Mouse (Mus musculus): ENCODE measurements around the gene 4930544D05Rik. TPM values are rescaled to one million over a fixed set of nuclear protein-coding genes. Genes with fewer than 3 reads are reported as not detected.

4930544D05Rik gene
- polyA plus RNA-seq, 1 experiment from 2014 or later = not detected

GRCm38 (mm10) chr11:70623053-70623742, 7.5 kb downstream of the 4930544D05Rik start:
- 80% methylated on average over 10 of the region's 10 CpGs for WGBS
- Histone ChIP-seq H3K4me1 (replicated peaks) (no peaks in the 10 kb centered on the region), H3K4me2 (no peak overlapping the region)

GRCm38 (mm10) chr11:70625473-70625872, 9.8 kb downstream of the 4930544D05Rik start:
- ATAC-seq (ENCODE audit: insufficient number of reproducible peaks, insufficient read depth, low FRiP score, low TSS enrichment, low read depth) = no peak
- H3K4me3 ChIP-seq (replicated peaks) = no peak overlapping the region
- no peak overlapping the region for H3K4me2 ChIP-seq
- H3K9me3 ChIP-seq = no peaks in the 10 kb centered on the region
- no peaks in the 10 kb centered on the region for H3K4me1 ChIP-seq (replicated peaks)
- H3K9ac ChIP-seq (replicated peaks) = no peak overlapping the region
- H3K27me3 ChIP-seq = no peaks in the 10 kb centered on the region
- no peaks in the 10 kb centered on the region for H3K36me3 ChIP-seq
- WGBS = 48% methylated on average over 4 of the region's 4 CpGs
- no peak overlapping the region for H3K27ac ChIP-seq

More at GRCm38 (mm10) chr11:70623053-70623742, 7.5 kb downstream of the 4930544D05Rik start:
- H3K9ac ChIP-seq (replicated peaks) = no peak overlapping the region
- H3K36me3 ChIP-seq = no peaks in the 10 kb centered on the region
- no peaks in the 10 kb centered on the region for H3K27me3 ChIP-seq
- no peak for ATAC-seq (ENCODE audit: insufficient number of reproducible peaks, insufficient read depth, low FRiP score, low TSS enrichment, low read depth)
- H3K9me3 ChIP-seq = no peaks in the 10 kb centered on the region
- no peak overlapping the region for H3K4me3 ChIP-seq (replicated peaks)
- H3K27ac ChIP-seq = no peak overlapping the region

- Histone ChIP-seq H3K4me1 (replicated peaks) (no peaks in the 10 kb centered on the region), H3K4me3 (replicated peaks) (no peak overlapping the region), H3K27me3 (no peaks in the 10 kb centered on the region), H3K27ac (no peak overlapping the region), H3K4me2 (no peak overlapping the region), H3K36me3 (no peaks in the 10 kb centered on the region), H3K9ac (replicated peaks) (no peak overlapping the region), H3K9me3 (no peaks in the 10 kb centered on the region)
- no peak for ATAC-seq (ENCODE audit: insufficient number of reproducible peaks, insufficient read depth, low FRiP score, low TSS enrichment, low read depth)
- WGBS = 84% methylated on average over 4 of the region's 4 CpGs
Observed at GRCm38 (mm10) chr11:70626877-70627276, 11.2 kb downstream of the 4930544D05Rik start.

GRCm38 (mm10) chr11:70628431-70628830, 12.8 kb downstream of the 4930544D05Rik start:
- Histone ChIP-seq H3K9me3 (no peaks in the 10 kb centered on the region), H3K36me3 (no peaks in the 10 kb centered on the region), H3K27ac (no peak overlapping the region), H3K4me3 (replicated peaks) (no peak overlapping the region), H3K9ac (replicated peaks) (no peak overlapping the region), H3K4me2 (no peak overlapping the region), H3K4me1 (replicated peaks) (no peaks in the 10 kb centered on the region), H3K27me3 (no peaks in the 10 kb centered on the region)
- ATAC-seq (ENCODE audit: insufficient number of reproducible peaks, insufficient read depth, low FRiP score, low TSS enrichment, low read depth) = no peak
- 65% methylated on average over 2 of the region's 2 CpGs for WGBS

- no peaks in the 10 kb centered on the region for H3K4me1 ChIP-seq (replicated peaks)
- no peaks in the 10 kb centered on the region for H3K9me3 ChIP-seq
- WGBS = 61% methylated on average over 5 of the region's 5 CpGs
- no peak overlapping the region for H3K27ac ChIP-seq
- no peak overlapping the region for H3K9ac ChIP-seq (replicated peaks)
- no peak for ATAC-seq (ENCODE audit: insufficient number of reproducible peaks, insufficient read depth, low FRiP score, low TSS enrichment, low read depth)
- H3K4me2 ChIP-seq = no peak overlapping the region
- H3K4me3 ChIP-seq (replicated peaks) = no peak overlapping the region
- H3K27me3 ChIP-seq = no peaks in the 10 kb centered on the region
- H3K36me3 ChIP-seq = no peaks in the 10 kb centered on the region
Observed at GRCm38 (mm10) chr11:70629557-70629956, 13.9 kb downstream of the 4930544D05Rik start.

- no peak overlapping the region for H3K27ac ChIP-seq
- no peaks in the 10 kb centered on the region for H3K4me1 ChIP-seq (replicated peaks)
- no peak overlapping the region for H3K9ac ChIP-seq (replicated peaks)
- no peak overlapping the region for H3K4me2 ChIP-seq
- no peak for ATAC-seq (ENCODE audit: insufficient number of reproducible peaks, insufficient read depth, low FRiP score, low TSS enrichment, low read depth)
- no peaks in the 10 kb centered on the region for H3K27me3 ChIP-seq
- H3K9me3 ChIP-seq = no peaks in the 10 kb centered on the region
- no peak overlapping the region for H3K4me3 ChIP-seq (replicated peaks)
- WGBS = 70% methylated on average over 7 of the region's 7 CpGs
- H3K36me3 ChIP-seq = no peaks in the 10 kb centered on the region
Observed at GRCm38 (mm10) chr11:70630129-70630528, 14.5 kb downstream of the 4930544D05Rik start.

- Histone ChIP-seq H3K27me3 (no peaks in the 10 kb centered on the region), H3K4me3 (replicated peaks) (no peak overlapping the region), H3K4me2 (no peak overlapping the region), H3K4me1 (replicated peaks) (no peaks in the 10 kb centered on the region), H3K9me3 (no peaks in the 10 kb centered on the region), H3K36me3 (no peaks in the 10 kb centered on the region), H3K9ac (replicated peaks) (no peak overlapping the region), H3K27ac (no peak overlapping the region)
- ATAC-seq (ENCODE audit: insufficient number of reproducible peaks, insufficient read depth, low FRiP score, low TSS enrichment, low read depth) = no peak
- 82% methylated on average over 4 of the region's 4 CpGs for WGBS
Observed at GRCm38 (mm10) chr11:70635601-70636000, 20.0 kb downstream of the 4930544D05Rik start.

- Histone ChIP-seq H3K9me3 (no peaks in the 10 kb centered on the region), H3K4me1 (replicated peaks) (no peaks in the 10 kb centered on the region), H3K27me3 (no peaks in the 10 kb centered on the region), H3K4me2 (no peak overlapping the region), H3K36me3 (peaks cover 2% of the 10 kb centered on the region; the same call in 1 of the 2 replicates), H3K27ac (no peak overlapping the region), H3K4me3 (replicated peaks) (no peak overlapping the region), H3K9ac (replicated peaks) (no peak overlapping the region)
- WGBS = 81% methylated on average over 1 of the region's 1 CpGs
- no peak for ATAC-seq (ENCODE audit: insufficient number of reproducible peaks, insufficient read depth, low FRiP score, low TSS enrichment, low read depth)
Observed at GRCm38 (mm10) chr11:70637764-70638163, 22.1 kb downstream of the 4930544D05Rik start.

GRCm38 (mm10) chr11:70638293-70638692, 22.6 kb downstream of the 4930544D05Rik start:
- no peaks in the 10 kb centered on the region for H3K9me3 ChIP-seq
- WGBS = 85% methylated on average over 1 of the region's 1 CpGs

GRCm38 (mm10) chr11:70638714-70639278, 23.1 kb downstream of the 4930544D05Rik start, which contains the start of gene Gp1ba:
Gene Gp1ba (plus strand): TSS chr11:70639122.
- Histone ChIP-seq H3K27me3 (no peaks in the 10 kb centered on the region), H3K9me3 (no peaks in the 10 kb centered on the region), H3K27ac (no peak within 1 kb of the TSS), H3K4me3 (replicated peaks) (no peak within 1 kb of the TSS), H3K9ac (replicated peaks) (no peak within 1 kb of the TSS), H3K4me2 (no peak within 1 kb of the TSS), H3K36me3 (peaks cover 12% of the 10 kb centered on the region), H3K4me1 (replicated peaks) (no peaks in the 10 kb centered on the region)
- WGBS = 49% methylated on average over 5 of the region's 5 CpGs
- ATAC-seq (ENCODE audit: insufficient number of reproducible peaks, insufficient read depth, low FRiP score, low TSS enrichment, low read depth) = no peak

More at GRCm38 (mm10) chr11:70638293-70638692, 22.6 kb downstream of the 4930544D05Rik start:
- Histone ChIP-seq H3K4me2 (no peak overlapping the region), H3K4me3 (replicated peaks) (no peak overlapping the region), H3K27ac (no peak overlapping the region), H3K9ac (replicated peaks) (no peak overlapping the region), H3K36me3 (peaks cover 7% of the 10 kb centered on the region; the same call in 1 of the 2 replicates), H3K4me1 (replicated peaks) (no peaks in the 10 kb centered on the region), H3K27me3 (no peaks in the 10 kb centered on the region)
- ATAC-seq (ENCODE audit: insufficient number of reproducible peaks, insufficient read depth, low FRiP score, low TSS enrichment, low read depth) = no peak

GRCm38 (mm10) chr11:70639976-70640375, 24.3 kb downstream of the 4930544D05Rik start:
- WGBS = 85% methylated on average over 8 of the region's 8 CpGs
- Histone ChIP-seq H3K9ac (replicated peaks) (no peak overlapping the region), H3K27ac (no peak overlapping the region), H3K9me3 (no peaks in the 10 kb centered on the region), H3K4me1 (replicated peaks) (no peaks in the 10 kb centered on the region), H3K4me3 (replicated peaks) (no peak overlapping the region), H3K36me3 (peaks cover 24% of the 10 kb centered on the region), H3K4me2 (no peak overlapping the region), H3K27me3 (no peaks in the 10 kb centered on the region)
- ATAC-seq (ENCODE audit: insufficient number of reproducible peaks, insufficient read depth, low FRiP score, low TSS enrichment, low read depth) = no peak

All from limb, embryonic 12.5 days (tissue).